Mouse (Mus musculus) ES-Bruce4 (cell line): ENCODE measurements around the gene Polr3g. TPM values are rescaled to one million over a fixed set of nuclear protein-coding genes. Genes with fewer than 3 reads are reported as not detected.
"Not testable (repeated sequence)": the region's sequence is repeated elsewhere in the genome, so short reads cannot be mapped to it uniquely, and the experiment has no call there.

Experiments used
- H3K27ac ChIP-seq: 2 replicates; pipeline ENCODE4 v1.5.1; 2012; ENCODE audit warnings: low read length, inconsistent platforms; ENCODE audit not compliant: insufficient read depth
- H3K27me3 ChIP-seq: 2 replicates; pipeline ENCODE4 v1.6.1; 2012; ENCODE audit warnings: mild to moderate bottlenecking, low read length, inconsistent platforms; ENCODE audit not compliant: control insufficient read depth, poor library complexity, insufficient read depth, severe bottlenecking
- H3K36me3 ChIP-seq: 2 replicates; pipeline ENCODE4 v1.6.1; 2012; ENCODE audit warnings: inconsistent platforms, mild to moderate bottlenecking, low read length, moderate library complexity; ENCODE audit not compliant: control insufficient read depth, poor library complexity, insufficient read depth, severe bottlenecking
- H3K4me1 ChIP-seq: one replicate; pipeline ENCODE4 v1.8.1; 2011; ENCODE audit warnings: low read length; ENCODE audit not compliant: control insufficient read depth, insufficient read depth
- H3K4me3 ChIP-seq: 2 replicates; pipeline ENCODE4 v1.5.1; 2011; ENCODE audit warnings: low read depth, mild to moderate bottlenecking, low read length
- H3K9ac ChIP-seq: 2 replicates; pipeline ENCODE4 v1.6.1; 2012; ENCODE audit warnings: low read depth, mild to moderate bottlenecking, inconsistent platforms; ENCODE audit not compliant: poor library complexity, severe bottlenecking
- H3K9me3 ChIP-seq: replicated peaks from 2 replicates; pipeline ENCODE4 v1.6.1; 2012; ENCODE audit warnings: mild to moderate bottlenecking, low read length, inconsistent platforms; ENCODE audit not compliant: control insufficient read depth, poor library complexity, insufficient read depth, severe bottlenecking
- CTCF ChIP-seq: IDR thresholded peaks from one replicate; pipeline ENCODE4 v1.8.1; 2011; ENCODE audit warnings: low read depth, low read length
- EP300 ChIP-seq: IDR thresholded peaks from 2 replicates; pipeline ENCODE4 v1.6.1; 2011; ENCODE audit warnings: low read depth, low read length; ENCODE audit not compliant: insufficient read depth
- POLR2A ChIP-seq: IDR thresholded peaks from one replicate; pipeline ENCODE4 v1.8.1; 2011; ENCODE audit warnings: low read length; ENCODE audit not compliant: insufficient read depth
- polyA plus RNA-seq: library from polyadenylated mRNA; stranded (reverse); fragments of >200 nt; gene quantifications from 2 replicates; pipeline ENCODE4 v1.2.4, GENCODE M21; 2011; ENCODE audit warnings: low read depth; ENCODE audit not compliant: missing spikeins, insufficient read depth, insufficient read length

The Polr3g gene
- polyA plus RNA-seq, 1 experiment: 60.2 TPM

DNA sequence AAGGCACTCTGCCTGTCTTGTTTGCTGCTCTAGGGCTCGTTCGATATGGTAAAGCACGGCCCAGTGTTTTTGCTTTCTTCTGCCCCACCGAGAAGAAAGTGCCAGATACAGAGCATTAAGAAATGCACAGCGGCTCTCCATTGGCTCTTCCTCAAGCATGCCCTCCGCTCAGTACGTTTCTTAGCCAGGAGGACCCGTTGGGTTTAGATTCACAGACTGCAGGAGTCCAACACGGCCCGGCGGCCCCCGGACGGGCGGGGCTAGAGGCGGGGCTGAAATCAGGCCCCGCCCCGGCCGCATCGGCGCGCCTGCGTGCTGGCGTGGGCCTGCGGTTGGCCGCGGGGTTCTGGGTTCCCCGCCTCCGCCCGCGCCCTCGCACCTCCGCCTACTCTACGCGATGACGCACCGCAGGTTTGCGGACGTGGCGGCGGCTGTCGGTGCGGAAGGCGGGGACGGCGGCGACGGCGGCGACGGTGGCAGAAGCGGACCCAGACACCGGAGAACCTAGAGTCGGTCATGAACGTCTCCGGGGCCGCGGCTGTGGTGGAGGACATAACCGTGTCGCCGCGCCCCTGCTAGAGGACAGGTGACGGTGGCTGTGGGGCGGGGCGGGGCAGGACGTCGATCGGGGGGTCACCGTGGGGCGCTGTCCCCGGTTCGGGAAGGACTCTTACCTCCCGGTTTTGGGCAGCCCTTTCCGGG, 53.3 kb downstream of the Polr3g start, which contains the start of gene Lysmd3:
Lysmd3 (plus strand) TSS at position 313 of the 702 bp plus-strand sequence.
- 0 out of 2 replicates have a peak, but pooled peaks have one; percentile 8 for TF ChIP-seq EP300
- TF ChIP-seq POLR2A: peak; percentile 45
- TF ChIP-seq CTCF: no peak
- peaks cover 1% of the 10 kb centered on the region for H3K4me1 ChIP-seq

DNA sequence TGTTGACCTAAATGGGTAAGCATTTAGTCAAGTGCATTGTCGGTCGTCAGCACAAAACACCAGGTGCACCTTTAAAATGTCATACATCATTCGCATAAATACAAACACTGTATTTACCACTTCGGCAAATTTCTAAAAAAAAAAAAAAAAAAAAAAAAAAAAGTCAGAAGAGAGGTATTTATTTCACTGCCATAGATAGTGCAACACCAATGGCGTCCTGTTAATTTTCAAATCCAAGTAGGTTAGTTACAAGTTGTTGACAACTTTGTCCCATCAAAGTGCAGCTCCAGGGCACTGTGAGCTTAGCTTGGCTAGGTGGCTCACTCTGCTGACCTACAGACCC, 53.8 kb downstream of the Polr3g start:
- TF ChIP-seq POLR2A (no peak), EP300 (no peak), CTCF (no peak)
- H3K36me3 ChIP-seq: 0 out of 2 replicates have a peak, but pooled peaks cover 2% of the 10 kb centered on the region

More for the DNA sequence above, 53.3 kb downstream of the Polr3g start, which contains the start of gene Lysmd3:
- Histone ChIP-seq H3K4me3 (peak within 1 kb of the TSS; percentile 93), H3K9ac (peak within 1 kb of the TSS; percentile 82), H3K27ac (peak within 1 kb of the TSS; percentile 92), H3K27me3 (no peaks in the 10 kb centered on the region), H3K36me3 (0 out of 2 replicates have a peak, but pooled peaks cover 2% of the 10 kb centered on the region), H3K9me3 (no peaks in the 10 kb centered on the region)

DNA sequence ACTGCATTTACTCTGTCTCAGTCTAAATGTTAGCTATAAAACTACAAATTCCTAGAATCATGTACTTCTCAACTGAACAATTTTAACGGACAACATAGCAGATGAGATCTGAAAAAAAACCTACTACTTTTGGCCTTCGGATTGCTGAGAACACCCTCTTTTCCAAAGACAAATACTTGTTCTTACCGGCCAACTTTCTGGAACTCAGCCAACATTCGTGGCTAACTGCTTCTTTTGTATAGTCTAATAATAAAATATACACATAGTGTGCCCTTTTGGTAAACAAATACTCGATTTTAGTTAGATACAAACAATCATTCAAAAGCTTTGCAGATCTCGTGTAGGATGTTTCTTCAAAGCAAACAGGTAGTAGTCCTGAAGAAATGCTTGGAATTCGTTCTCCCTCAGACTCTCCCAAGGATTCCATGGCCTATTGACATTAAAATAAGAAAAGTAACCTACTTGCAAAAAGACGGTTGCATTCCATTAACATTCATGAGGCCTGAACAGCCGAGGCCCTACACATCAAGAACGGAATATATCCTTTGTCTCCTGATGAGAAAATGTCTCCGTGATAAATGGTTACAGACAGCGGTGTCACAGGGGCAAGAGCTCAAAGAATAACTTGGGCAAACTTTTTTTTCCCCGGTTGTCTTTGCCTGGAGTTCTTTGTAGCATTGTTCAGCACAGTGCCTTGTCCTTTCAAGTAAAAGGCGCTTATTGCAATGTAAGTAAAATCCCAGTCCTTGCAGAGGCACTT, 54.5 kb downstream of the Polr3g start:
- Histone ChIP-seq H3K9ac (peak overlapping the region; percentile 82), H3K4me3 (no peak overlapping the region)

More for the DNA sequence above, 53.8 kb downstream of the Polr3g start:
- H3K9me3 ChIP-seq: no peaks in the 10 kb centered on the region
- peak overlapping the region; percentile 82 for H3K9ac ChIP-seq
- H3K27ac ChIP-seq: peak overlapping the region; percentile 92
- no peaks in the 10 kb centered on the region for H3K27me3 ChIP-seq
- H3K4me3 ChIP-seq: peak overlapping the region; percentile 91
- no peaks in the 10 kb centered on the region for H3K4me1 ChIP-seq

DNA sequence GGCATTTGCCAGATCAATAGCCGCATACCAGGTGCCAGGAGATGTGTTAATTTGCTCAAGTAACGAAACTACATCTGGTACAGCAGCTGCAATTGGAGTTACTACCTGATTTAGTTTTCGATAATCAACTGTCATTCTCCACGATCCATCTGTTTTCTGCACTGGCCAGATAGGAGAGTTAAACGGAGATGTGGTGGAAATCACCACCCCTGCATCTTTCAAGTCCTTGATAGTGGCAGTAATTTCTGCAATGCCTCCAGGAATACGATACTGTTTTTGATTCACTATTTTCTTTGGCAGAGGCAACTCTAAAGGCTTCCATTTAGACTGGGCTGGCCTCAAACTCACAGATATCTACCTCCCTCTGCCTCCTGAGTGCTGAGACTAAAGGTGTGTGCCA, 60.4 kb downstream of the Polr3g start:
- not testable (repeated sequence) for H3K9me3 ChIP-seq, H3K27ac ChIP-seq, H3K4me3 ChIP-seq, H3K27me3 ChIP-seq, H3K36me3 ChIP-seq, H3K4me1 ChIP-seq, H3K9ac ChIP-seq

More for the DNA sequence above, 54.5 kb downstream of the Polr3g start:
- no peaks in the 10 kb centered on the region for H3K27me3 ChIP-seq
- TF ChIP-seq CTCF (no peak), POLR2A (no peak), EP300 (0 out of 2 replicates have a peak, but pooled peaks have one; percentile 6)
- H3K27ac ChIP-seq: peak overlapping the region; percentile 92
- H3K9me3 ChIP-seq: no peaks in the 10 kb centered on the region
- H3K36me3 ChIP-seq: 0 out of 2 replicates have a peak, but pooled peaks cover 2% of the 10 kb centered on the region
- H3K4me1 ChIP-seq: no peaks in the 10 kb centered on the region

DNA sequence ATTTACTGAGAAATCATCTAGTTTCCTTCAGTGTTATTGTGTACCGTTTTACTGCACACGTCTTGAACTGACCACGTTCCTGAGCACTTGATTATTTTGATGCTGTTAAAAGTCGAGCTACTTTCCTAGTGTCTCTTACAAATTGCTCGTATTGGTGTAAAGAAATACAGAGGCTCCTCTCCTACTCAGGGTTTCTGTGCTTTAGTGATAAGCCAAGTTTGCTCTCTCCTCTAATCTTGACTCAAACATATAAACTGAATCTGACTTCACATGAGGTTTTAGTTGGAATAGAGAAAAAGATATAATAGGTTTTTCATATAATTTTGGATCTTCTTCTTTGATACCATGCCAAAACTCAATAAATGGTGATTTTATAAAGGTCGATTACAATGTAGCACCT, 64.5 kb downstream of the Polr3g start:
- H3K27me3 ChIP-seq: no peaks in the 10 kb centered on the region
- H3K36me3 ChIP-seq: no peaks in the 10 kb centered on the region
- no peak overlapping the region for H3K27ac ChIP-seq
- H3K9me3 ChIP-seq: no peaks in the 10 kb centered on the region
- no peaks in the 10 kb centered on the region for H3K4me1 ChIP-seq
- H3K9ac ChIP-seq: no peak overlapping the region
- H3K4me3 ChIP-seq: no peak overlapping the region
- TF ChIP-seq EP300 (no peak), CTCF (no peak), POLR2A (no peak)

DNA sequence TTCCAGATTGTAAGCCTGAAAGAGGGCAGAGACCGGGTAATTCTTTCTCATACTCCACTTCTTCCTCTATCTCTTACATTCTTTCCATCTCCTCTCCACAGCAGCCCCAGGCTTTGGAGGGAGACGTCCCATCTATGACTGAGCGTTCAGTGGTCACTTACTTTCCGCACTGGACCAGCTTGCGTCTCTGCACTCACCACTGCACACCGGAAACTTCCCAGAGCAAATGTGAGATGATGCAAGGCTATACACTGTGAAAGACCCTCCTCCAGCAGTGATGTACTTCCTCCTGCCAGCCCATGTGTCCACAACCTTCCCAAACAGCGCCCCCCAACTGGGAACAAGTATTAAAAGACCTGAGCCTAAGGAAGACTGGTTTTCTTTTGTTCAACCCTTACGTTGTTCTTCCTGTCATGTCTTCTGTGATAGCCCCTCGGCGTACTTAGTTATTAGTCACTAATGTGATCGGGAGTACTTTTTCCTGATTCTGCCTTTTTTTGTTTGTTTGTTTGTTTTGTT, 66.7 kb downstream of the Polr3g start:
- no peaks in the 10 kb centered on the region for H3K27me3 ChIP-seq
- peaks cover 2% of the 10 kb centered on the region for H3K4me1 ChIP-seq
- H3K9ac ChIP-seq: peak overlapping the region; percentile 67; the same call in 1 of the 2 replicates
- TF ChIP-seq CTCF: peak; percentile 44
- TF ChIP-seq POLR2A: peak; percentile 97
- no peak for TF ChIP-seq EP300
- peak overlapping the region; percentile 88 for H3K4me3 ChIP-seq
- H3K9me3 ChIP-seq: no peaks in the 10 kb centered on the region
- H3K27ac ChIP-seq: peak overlapping the region; percentile 42; the same call in 1 of the 2 replicates
- no peaks in the 10 kb centered on the region for H3K36me3 ChIP-seq
